Mouse (Mus musculus) frontal cortex, postnatal 10 days (tissue): Measurements from ENCODE around the gene Gm4553.
"Not testable (repeated sequence)": the region's sequence is repeated elsewhere in the genome, so short reads cannot be mapped to it uniquely, and the experiment has no call there.

Source experiments
- DNase-seq, 2 experiments: peaks; one replicate each; pipeline ENCODE4 v3.0.0; 2022; ENCODE audit warnings: low spot score in 2 of 2, mixed read lengths in 1 of 2

Gm4553 gene

GRCm38 (mm10) chr7:142165639-142166038 is at the start of gene Gm4553:
TSS of gene Gm4553 (minus strand) at chr7:142165739.
- DNase-seq, result not testable (repeated sequence)

GRCm38 (mm10) chr7:142212136-142212535 is 46.6 kb upstream of the Gm4553 start:
- not testable (repeated sequence) for DNase-seq

GRCm38 (mm10) chr7:142211559-142211958 is 46.0 kb upstream of the Gm4553 start, which contains the start of gene Gm7579:
TSS of gene Gm7579 (plus strand) at chr7:142211859.
- DNase-seq, result no peak

- not testable (repeated sequence) for DNase-seq
Observed at GRCm38 (mm10) chr7:142206891-142207290, 41.4 kb upstream of the Gm4553 start.

- no peak for DNase-seq
Observed at GRCm38 (mm10) chr7:142205488-142205887, 39.9 kb upstream of the Gm4553 start.

- no peak for DNase-seq
Observed at GRCm38 (mm10) chr7:142201064-142201463, 35.5 kb upstream of the Gm4553 start, which contains the start of gene Krtap5-3. TSS of gene Krtap5-3 (plus strand) at chr7:142201364.

- DNase-seq, result no peak
Observed at GRCm38 (mm10) chr7:142198748-142199147, 33.2 kb upstream of the Gm4553 start.

GRCm38 (mm10) chr7:142190289-142190688 is 24.8 kb upstream of the Gm4553 start, which contains the start of gene Gm10153:
TSS of gene Gm10153 (minus strand) at chr7:142190389.
- no peak for DNase-seq

GRCm38 (mm10) chr7:142188156-142188555 is 22.6 kb upstream of the Gm4553 start:
- DNase-seq, result no peak

- DNase-seq, result no peak
Observed at GRCm38 (mm10) chr7:142181021-142181420, 15.5 kb upstream of the Gm4553 start.

GRCm38 (mm10) chr7:142178685-142179084 is 13.1 kb upstream of the Gm4553 start:
- DNase-seq, result peak in 1 of 2 experiments; percentile 14

GRCm38 (mm10) chr7:142175905-142176304 is 10.4 kb upstream of the Gm4553 start, which contains the start of gene Krtap5-2:
TSS of gene Krtap5-2 (minus strand) at chr7:142176005.
- DNase-seq, result not testable (repeated sequence)

- DNase-seq, result no peak
Observed at GRCm38 (mm10) chr7:142169836-142170235, 4.3 kb upstream of the Gm4553 start.

GRCm38 (mm10) chr7:142159366-142159765 is 6.2 kb downstream of the Gm4553 start:
- DNase-seq, result no peak

GRCm38 (mm10) chr7:142157013-142157412 is 8.5 kb downstream of the Gm4553 start, which contains the start of gene Gm29735:
TSS of gene Gm29735 (minus strand) at chr7:142157113.
- not testable (repeated sequence) for DNase-seq

GRCm38 (mm10) chr7:142155308-142155707 is 10.2 kb downstream of the Gm4553 start:
- no peak for DNase-seq

GRCm38 (mm10) chr7:142152191-142152590 is 13.3 kb downstream of the Gm4553 start:
- no peak for DNase-seq

- no peak for DNase-seq
Observed at GRCm38 (mm10) chr7:142148633-142149032, 16.9 kb downstream of the Gm4553 start.

GRCm38 (mm10) chr7:142146033-142146432 is 19.5 kb downstream of the Gm4553 start:
- peak; percentile 7 to 17 for DNase-seq

- DNase-seq, result no peak
Observed at GRCm38 (mm10) chr7:142145413-142145940, 20.1 kb downstream of the Gm4553 start.

GRCm38 (mm10) chr7:142144507-142144906 is 21.0 kb downstream of the Gm4553 start, which contains the start of gene Gm45337:
TSS of gene Gm45337 (minus strand) at chr7:142144607.
- DNase-seq, result no peak

- DNase-seq, result not testable (repeated sequence)
Observed at GRCm38 (mm10) chr7:142143506-142144010, 22.0 kb downstream of the Gm4553 start.

- DNase-seq, result no peak
Observed at GRCm38 (mm10) chr7:142140696-142141095, 24.8 kb downstream of the Gm4553 start.
